Mouse (Mus musculus) C2C12 (cell line): Measurements from ENCODE around the gene Atp10b.

Experiments used
- CTCF ChIP-seq: IDR thresholded peaks from one replicate; pipeline ENCODE4 v1.5.1; 2011; ENCODE audit not compliant: control insufficient read depth, insufficient read depth, insufficient read length
- USF1 ChIP-seq: IDR thresholded peaks from one replicate; pipeline ENCODE4 v1.6.1; 2011; ENCODE audit warnings: low read depth, mild to moderate bottlenecking, control low read depth, moderate library complexity

- TF ChIP-seq CTCF (no peak), USF1 (no peak)
Observed at GRCm38 (mm10) chr11:43311000-43311399, 161.3 kb downstream of the Atp10b start.
